Mouse (Mus musculus): ENCODE measurements around the gene N4bp1.

- no peak for TF ChIP-seq CTCF (IDR thresholded peaks at IDR 0.05; ENCODE audit: low read depth)
- TF ChIP-seq EP300 (IDR thresholded peaks at IDR 0.05; ENCODE audit: low read depth) = no peak
These were observed 17.0 kb downstream of the N4bp1 start for GRCm38 (mm10) chr8:86868041-86868440.

Measured in heart, postnatal 0 days (tissue).